Mouse (Mus musculus): ENCODE results near the gene Prkci.

Gene Prkci

GRCm38 (mm10) chr3:31015682-31016443 lies 20.3 kb downstream of the Prkci start:
- DNase-seq (ENCODE audit: low read depth, low spot score): no peak
- no peaks in the 10 kb centered on the region for H3K36me3 ChIP-seq (ENCODE audit: control insufficient read depth, insufficient read depth, low read length, poor library complexity, severe bottlenecking)
- H3K27me3 ChIP-seq (ENCODE audit: control insufficient read depth, insufficient read depth, low read length, poor library complexity, severe bottlenecking): no peaks in the 10 kb centered on the region

- H3K36me3 ChIP-seq (ENCODE audit: control insufficient read depth, insufficient read depth, low read length, poor library complexity, severe bottlenecking): no peaks in the 10 kb centered on the region
- DNase-seq (ENCODE audit: low read depth, low spot score): no peak
- no peaks in the 10 kb centered on the region for H3K27me3 ChIP-seq (ENCODE audit: control insufficient read depth, insufficient read depth, low read length, poor library complexity, severe bottlenecking)
Observed at GRCm38 (mm10) chr3:31016594-31017196, 21.1 kb downstream of the Prkci start.

GRCm38 (mm10) chr3:31017652-31018051 lies 22.1 kb downstream of the Prkci start:
- no peaks in the 10 kb centered on the region for H3K27me3 ChIP-seq (ENCODE audit: control insufficient read depth, insufficient read depth, low read length, poor library complexity, severe bottlenecking)
- no peak for DNase-seq (ENCODE audit: low read depth, low spot score)
- H3K36me3 ChIP-seq (ENCODE audit: control insufficient read depth, insufficient read depth, low read length, poor library complexity, severe bottlenecking): no peaks in the 10 kb centered on the region

- H3K36me3 ChIP-seq (ENCODE audit: control insufficient read depth, insufficient read depth, low read length, poor library complexity, severe bottlenecking): no peaks in the 10 kb centered on the region
- H3K27me3 ChIP-seq (ENCODE audit: control insufficient read depth, insufficient read depth, low read length, poor library complexity, severe bottlenecking): no peaks in the 10 kb centered on the region
- DNase-seq (ENCODE audit: low read depth, low spot score): no peak
Observed at GRCm38 (mm10) chr3:31019287-31019686, 23.7 kb downstream of the Prkci start.

GRCm38 (mm10) chr3:31019793-31020447 lies 24.4 kb downstream of the Prkci start:
- Histone ChIP-seq H3K36me3 (ENCODE audit: control insufficient read depth, insufficient read depth, low read length, poor library complexity, severe bottlenecking) (no peaks in the 10 kb centered on the region), H3K27me3 (ENCODE audit: control insufficient read depth, insufficient read depth, low read length, poor library complexity, severe bottlenecking) (no peaks in the 10 kb centered on the region)
- DNase-seq (ENCODE audit: low read depth, low spot score): no peak

- DNase-seq (ENCODE audit: low read depth, low spot score): no peak
- Histone ChIP-seq H3K36me3 (ENCODE audit: control insufficient read depth, insufficient read depth, low read length, poor library complexity, severe bottlenecking) (no peaks in the 10 kb centered on the region), H3K27me3 (ENCODE audit: control insufficient read depth, insufficient read depth, low read length, poor library complexity, severe bottlenecking) (no peaks in the 10 kb centered on the region)
Observed at GRCm38 (mm10) chr3:31020656-31021055, 25.1 kb downstream of the Prkci start.

GRCm38 (mm10) chr3:31022895-31023436 lies 27.4 kb downstream of the Prkci start:
- Histone ChIP-seq H3K27me3 (ENCODE audit: control insufficient read depth, insufficient read depth, low read length, poor library complexity, severe bottlenecking) (no peaks in the 10 kb centered on the region), H3K36me3 (ENCODE audit: control insufficient read depth, insufficient read depth, low read length, poor library complexity, severe bottlenecking) (no peaks in the 10 kb centered on the region)
- DNase-seq (ENCODE audit: low read depth, low spot score): no peak

- Histone ChIP-seq H3K36me3 (ENCODE audit: control insufficient read depth, insufficient read depth, low read length, poor library complexity, severe bottlenecking) (no peaks in the 10 kb centered on the region), H3K27me3 (ENCODE audit: control insufficient read depth, insufficient read depth, low read length, poor library complexity, severe bottlenecking) (no peaks in the 10 kb centered on the region)
- no peak for DNase-seq (ENCODE audit: low read depth, low spot score)
Observed at GRCm38 (mm10) chr3:31027718-31028117, 32.2 kb downstream of the Prkci start.

- no peaks in the 10 kb centered on the region for H3K36me3 ChIP-seq (ENCODE audit: control insufficient read depth, insufficient read depth, low read length, poor library complexity, severe bottlenecking)
- no peaks in the 10 kb centered on the region for H3K27me3 ChIP-seq (ENCODE audit: control insufficient read depth, insufficient read depth, low read length, poor library complexity, severe bottlenecking)
- DNase-seq (ENCODE audit: low read depth, low spot score): no peak
Observed at GRCm38 (mm10) chr3:31031621-31032020, 36.1 kb downstream of the Prkci start.

GRCm38 (mm10) chr3:31033644-31034043 lies 38.1 kb downstream of the Prkci start:
- DNase-seq (ENCODE audit: low read depth, low spot score): no peak
- H3K36me3 ChIP-seq (ENCODE audit: control insufficient read depth, insufficient read depth, low read length, poor library complexity, severe bottlenecking): peaks cover 4% of the 10 kb centered on the region; the same call in 1 of the 2 replicates
- H3K27me3 ChIP-seq (ENCODE audit: control insufficient read depth, insufficient read depth, low read length, poor library complexity, severe bottlenecking): no peaks in the 10 kb centered on the region

- DNase-seq (ENCODE audit: low read depth, low spot score): no peak
- no peaks in the 10 kb centered on the region for H3K27me3 ChIP-seq (ENCODE audit: control insufficient read depth, insufficient read depth, low read length, poor library complexity, severe bottlenecking)
- H3K36me3 ChIP-seq (ENCODE audit: control insufficient read depth, insufficient read depth, low read length, poor library complexity, severe bottlenecking): peaks cover 7% of the 10 kb centered on the region; the same call in 1 of the 2 replicates
Observed at GRCm38 (mm10) chr3:31037851-31038250, 42.3 kb downstream of the Prkci start.

- Histone ChIP-seq H3K36me3 (ENCODE audit: control insufficient read depth, insufficient read depth, low read length, poor library complexity, severe bottlenecking) (peaks cover 7% of the 10 kb centered on the region), H3K27me3 (ENCODE audit: control insufficient read depth, insufficient read depth, low read length, poor library complexity, severe bottlenecking) (no peaks in the 10 kb centered on the region)
- no peak for DNase-seq (ENCODE audit: low read depth, low spot score)
Observed at GRCm38 (mm10) chr3:31038689-31039088, 43.1 kb downstream of the Prkci start.

- peaks cover 5% of the 10 kb centered on the region for H3K36me3 ChIP-seq (ENCODE audit: control insufficient read depth, insufficient read depth, low read length, poor library complexity, severe bottlenecking)
Observed at GRCm38 (mm10) chr3:31042992-31043391, 47.4 kb downstream of the Prkci start.

GRCm38 (mm10) chr3:31047263-31047662 lies 51.7 kb downstream of the Prkci start:
- DNase-seq (ENCODE audit: low read depth, low spot score): peak; percentile 56

More at GRCm38 (mm10) chr3:31042992-31043391, 47.4 kb downstream of the Prkci start:
- DNase-seq (ENCODE audit: low read depth, low spot score): no peak
- H3K27me3 ChIP-seq (ENCODE audit: control insufficient read depth, insufficient read depth, low read length, poor library complexity, severe bottlenecking): no peaks in the 10 kb centered on the region

GRCm38 (mm10) chr3:31049087-31049486 lies 53.5 kb downstream of the Prkci start:
- Histone ChIP-seq H3K27me3 (ENCODE audit: control insufficient read depth, insufficient read depth, low read length, poor library complexity, severe bottlenecking) (no peaks in the 10 kb centered on the region), H3K36me3 (ENCODE audit: control insufficient read depth, insufficient read depth, low read length, poor library complexity, severe bottlenecking) (no peaks in the 10 kb centered on the region)
- DNase-seq (ENCODE audit: low read depth, low spot score): no peak

More at GRCm38 (mm10) chr3:31047263-31047662, 51.7 kb downstream of the Prkci start:
- Histone ChIP-seq H3K36me3 (ENCODE audit: control insufficient read depth, insufficient read depth, low read length, poor library complexity, severe bottlenecking) (no peaks in the 10 kb centered on the region; the same call in 1 of the 2 replicates), H3K27me3 (ENCODE audit: control insufficient read depth, insufficient read depth, low read length, poor library complexity, severe bottlenecking) (no peaks in the 10 kb centered on the region)
